ENCODE assay signal across 8 mouse cellular contexts in the genomic region with DNA sequence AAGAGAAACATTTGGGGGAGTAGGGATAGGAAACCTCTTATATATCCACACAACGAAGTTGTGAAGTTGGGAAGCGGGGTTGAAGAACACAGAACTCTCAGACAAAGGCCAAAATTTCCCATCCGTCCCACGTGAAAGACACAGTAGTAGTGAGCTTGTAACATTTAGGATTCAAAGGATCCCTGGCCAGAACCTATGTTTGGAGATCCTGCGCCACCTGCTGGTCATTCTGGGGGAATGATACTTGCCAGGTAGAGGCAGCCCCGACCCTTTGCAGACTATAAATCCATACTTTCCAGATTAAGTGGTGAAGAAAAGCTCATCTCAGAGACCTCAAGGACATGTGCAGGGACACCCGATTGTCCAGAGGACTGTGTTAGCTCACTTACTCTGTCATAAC. TPM values are rescaled to one million over a fixed set of nuclear protein-coding genes. Genes with fewer than 3 reads are reported as not detected.
DNase-seq lines count a peak whose midpoint lies in the region; ATAC-seq lines count a peak whose summit lies in the region.

No protein-coding gene starts in this region.

- intact Hi-C loops in gastrocnemius, postnatal 14 days (cut with DNase I; ENCODE audit: low total_unique reads), result loop anchor here (2.0 to 5.0 kb wide), 3 partner anchors 121 to 280 kb away; no protein-coding TSS in a partner anchor

- peak; percentile 91 for DNase-seq in adipocyte (ENCODE audit: low spot score)
- DNase-seq in gastrocnemius, postnatal 14 days, result peak; percentile 75
- peak; percentile 87 for DNase-seq in intestine, embryonic 14.5 days (ENCODE audit: low spot score)
- peak; percentile 19 to 78 for DNase-seq in left cerebral cortex, adult 9 months (ENCODE audit: low spot score in 2 of 2)
- peak; percentile 77 for DNase-seq in midbrain, embryonic 10.5 days (ENCODE audit: low spot score)
- peak; percentile 82 for DNase-seq in right cerebral cortex, postnatal 4 days

- no peak overlapping the region for H3K9ac ChIP-seq in intestine, embryonic 14.5 days (ENCODE audit: low read length)

- no peak overlapping the region for H3K4me2 ChIP-seq in intestine, embryonic 14.5 days (ENCODE audit: low read length)

- H3K36me3 ChIP-seq in intestine, embryonic 14.5 days (ENCODE audit: control insufficient read depth, insufficient read depth, low read length), result no peaks in the 10 kb centered on the region
- no peaks in the 10 kb centered on the region for H3K36me3 ChIP-seq in midbrain, embryonic 10.5 days

- H3K9me3 ChIP-seq in intestine, embryonic 14.5 days (ENCODE audit: control insufficient read depth, low read length), result no peaks in the 10 kb centered on the region
- H3K9me3 ChIP-seq in midbrain, embryonic 10.5 days (replicated peaks), result no peaks in the 10 kb centered on the region

- 10% methylated on average over 7 of the region's 7 CpGs for WGBS in intestine, embryonic 14.5 days
- WGBS in midbrain, embryonic 10.5 days, result 15% methylated on average over 7 of the region's 7 CpGs

- H3K27me3 ChIP-seq in intestine, embryonic 14.5 days (replicated peaks; ENCODE audit: control insufficient read depth, insufficient read depth, low read length), result no peaks in the 10 kb centered on the region
- no peaks in the 10 kb centered on the region for H3K27me3 ChIP-seq in midbrain, embryonic 10.5 days (ENCODE audit: low read depth, poor library complexity, severe bottlenecking)

- H3K4me3 ChIP-seq in intestine, embryonic 14.5 days (ENCODE audit: low read depth, low read length), result no peak overlapping the region
- H3K4me3 ChIP-seq in midbrain, embryonic 10.5 days, result no peak overlapping the region

- ATAC-seq in common myeloid progenitor, adult 5-6 weeks (replicated peaks; ENCODE audit: low read depth, poor library complexity, severe bottlenecking), result peak; percentile 94
- ATAC-seq in intestine, embryonic 14.5 days (replicated peaks; ENCODE audit: low FRiP score, low TSS enrichment, low read depth), result peak; percentile 73
- no peak for ATAC-seq in erythroid progenitor cell, adult 5-6 weeks (replicated peaks; ENCODE audit: low FRiP score, poor library complexity, severe bottlenecking)

- H3K27ac ChIP-seq in intestine, embryonic 14.5 days (ENCODE audit: low read depth), result no peak overlapping the region
- H3K27ac ChIP-seq in midbrain, embryonic 10.5 days (replicated peaks), result no peak overlapping the region

- no peaks in the 10 kb centered on the region for H3K4me1 ChIP-seq in intestine, embryonic 14.5 days (replicated peaks; ENCODE audit: control insufficient read depth, insufficient read depth, low read length)
- no peaks in the 10 kb centered on the region for H3K4me1 ChIP-seq in midbrain, embryonic 10.5 days

RNA-seq across cellular contexts. Expression of a gene that starts 14.1 kb away (rescaled TPM):
- 0.87 and 1.8 TPM in 2 replicates for total RNA-seq in common myeloid progenitor, adult 5-6 weeks (2017)
- 10 to 100 TPM; 17.3 to 19.3 TPM for total RNA-seq in gastrocnemius, postnatal 14 days (2021)
- polyA plus RNA-seq in intestine, embryonic 14.5 days (2014; fragmentation: Nextera tagmentation; extraction: Ambion mirVana), result 35.2 and 43.7 TPM in 2 replicates
- 31.4 and 33.4 TPM in 2 replicates for polyA plus RNA-seq in midbrain, embryonic 10.5 days (2016; fragmentation: Nextera tagmentation; extraction: Ambion mirVana)
- 6.5 TPM in 1 of 2 replicates, not detected in the other for total RNA-seq in erythroid progenitor cell, adult 5-6 weeks (2015; ENCODE audit: low replicate concordance)
- not detected in 2 replicates for total RNA-seq in erythroid progenitor cell, adult 5-6 weeks (2017; ENCODE audit: low replicate concordance)

RNA-seq across cellular contexts. Expression of a gene that starts 42.5 kb away (rescaled TPM):
- 4.8 and 5.7 TPM in 2 replicates for total RNA-seq in common myeloid progenitor, adult 5-6 weeks (2017)
- under 1 TPM; 0.33 to 0.43 TPM for total RNA-seq in gastrocnemius, postnatal 14 days (2021)
- polyA plus RNA-seq in intestine, embryonic 14.5 days (2014; fragmentation: Nextera tagmentation; extraction: Ambion mirVana), result 1.4 and 1.7 TPM in 2 replicates
- polyA plus RNA-seq in midbrain, embryonic 10.5 days (2016; fragmentation: Nextera tagmentation; extraction: Ambion mirVana), result 2.0 and 3.9 TPM in 2 replicates
- 0.42 and 0.72 TPM in 2 replicates for total RNA-seq in erythroid progenitor cell, adult 5-6 weeks (2015; ENCODE audit: low replicate concordance)
- total RNA-seq in erythroid progenitor cell, adult 5-6 weeks (2017; ENCODE audit: low replicate concordance), result 0.39 and 0.83 TPM in 2 replicates
